ENCODE assay signal across 16 mouse cellular contexts in genomic region chr17:49258496-49258895, GRCm38 (mm10).
DNase-seq lines count a peak whose midpoint lies in the region; ATAC-seq and TF ChIP-seq lines count a peak whose summit lies in the region.
"Had no signal": no experiment of that assay in that cellular context is flagged by ENCODE, and none has a peak within 500 bp of the region (broad histone marks: within the 10 kb centered on the region; RNA-seq: fewer than 3 reads in every experiment).

No protein-coding gene starts in this region.

- no peak overlapping the region for H3K4me3 ChIP-seq in hindbrain, postnatal 0 days (ENCODE audit: low read length)
- no peak overlapping the region for H3K4me3 ChIP-seq in hindbrain, embryonic 11.5 days (ENCODE audit: low read depth, low read length)
- H3K4me3 ChIP-seq in lung, adult 2 months (replicated peaks; ENCODE audit: extremely low read depth, low read depth, low read length): no peak overlapping the region
- H3K4me3 ChIP-seq in ES-E14 (ENCODE audit: insufficient read depth in 1 of 2, low read depth in 1 of 2, low read length in 2 of 2, poor library complexity in 1 of 2, severe bottlenecking in 1 of 2): no peak overlapping the region
- H3K4me3 ChIP-seq in small intestine, adult 2 months (ENCODE audit: low read depth, low read length): no peak overlapping the region
- H3K4me3 ChIP-seq: forebrain, embryonic 12.5 days; kidney, embryonic 15.5 days; midbrain, embryonic 12.5 days; myocyte had no signal

- H3K9me3 ChIP-seq in hindbrain, postnatal 0 days (ENCODE audit: low read length): no peaks in the 10 kb centered on the region
- no peaks in the 10 kb centered on the region for H3K9me3 ChIP-seq in hindbrain, embryonic 11.5 days (ENCODE audit: control insufficient read depth, low read length)
- H3K9me3 ChIP-seq in ES-E14 (ENCODE audit: control insufficient read depth, insufficient read depth, low read depth, low read length): no peaks in the 10 kb centered on the region
- H3K9me3 ChIP-seq: forebrain, embryonic 12.5 days; kidney, embryonic 15.5 days; midbrain, embryonic 12.5 days had no signal

- no peaks in the 10 kb centered on the region for H3K36me3 ChIP-seq in hindbrain, postnatal 0 days (ENCODE audit: insufficient read depth, low read length)
- no peaks in the 10 kb centered on the region for H3K36me3 ChIP-seq in hindbrain, embryonic 11.5 days (ENCODE audit: control insufficient read depth, insufficient read depth, low read length)
- no peaks in the 10 kb centered on the region for H3K36me3 ChIP-seq in ES-E14 (ENCODE audit: control insufficient read depth, insufficient read depth, low read length, poor library complexity, severe bottlenecking)
- no peaks in the 10 kb centered on the region for H3K36me3 ChIP-seq in small intestine, adult 2 months (ENCODE audit: control insufficient read depth, insufficient read depth, low read length)
- H3K36me3 ChIP-seq: forebrain, embryonic 12.5 days; kidney, embryonic 15.5 days; midbrain, embryonic 12.5 days had no signal

- H3K4me2 ChIP-seq in hindbrain, postnatal 0 days (ENCODE audit: low read depth, low read length): no peak overlapping the region
- no peak overlapping the region for H3K4me2 ChIP-seq in hindbrain, embryonic 11.5 days (replicated peaks; ENCODE audit: low read depth, low read length)
- H3K4me2 ChIP-seq: forebrain, embryonic 12.5 days; kidney, embryonic 15.5 days; midbrain, embryonic 12.5 days had no signal

- H3K9ac ChIP-seq in hindbrain, postnatal 0 days (replicated peaks; ENCODE audit: low read length): no peak overlapping the region
- H3K9ac ChIP-seq in hindbrain, embryonic 11.5 days (ENCODE audit: low read depth, low read length): no peak overlapping the region
- no peak overlapping the region for H3K9ac ChIP-seq in ES-E14 (ENCODE audit: insufficient read depth, low read depth, low read length, poor library complexity, severe bottlenecking)
- H3K9ac ChIP-seq: forebrain, embryonic 12.5 days; kidney, embryonic 15.5 days; midbrain, embryonic 12.5 days had no signal

- TF ChIP-seq POLR2A in lung, adult 2 months (IDR thresholded peaks at IDR 0.05; ENCODE audit: borderline replicate concordance, extremely low read depth, low read depth, low read length): no peak
- no peak for TF ChIP-seq POLR2A in small intestine, adult 2 months (IDR thresholded peaks at IDR 0.05; ENCODE audit: low read depth, low read length)

- H3K27ac ChIP-seq in hindbrain, postnatal 0 days: no peak overlapping the region
- no peak overlapping the region for H3K27ac ChIP-seq in hindbrain, embryonic 11.5 days (ENCODE audit: low read depth, low read length)
- H3K27ac ChIP-seq in ES-E14 (ENCODE audit: insufficient read depth, low read depth, low read length, poor library complexity, severe bottlenecking): no peak overlapping the region
- H3K27ac ChIP-seq in small intestine, adult 2 months (ENCODE audit: insufficient read depth, low read depth, low read length): no peak overlapping the region
- H3K27ac ChIP-seq: forebrain, embryonic 12.5 days; kidney, embryonic 15.5 days; midbrain, embryonic 12.5 days had no signal

- H3K27me3 ChIP-seq in hindbrain, postnatal 0 days (ENCODE audit: insufficient read depth, low read length): no peaks in the 10 kb centered on the region
- no peaks in the 10 kb centered on the region for H3K27me3 ChIP-seq in hindbrain, embryonic 11.5 days (ENCODE audit: control insufficient read depth, insufficient read depth, low read length)
- no peaks in the 10 kb centered on the region for H3K27me3 ChIP-seq in small intestine, adult 2 months (ENCODE audit: control insufficient read depth, insufficient read depth, low read length)
- H3K27me3 ChIP-seq: kidney, embryonic 15.5 days had no signal

- TF ChIP-seq CTCF in hindbrain, postnatal 0 days (IDR thresholded peaks at IDR 0.05; ENCODE audit: low read depth): peak; percentile 40
- 0 out of 2 replicates have a peak, but pooled peaks have one; percentile 12 for TF ChIP-seq CTCF in lung, adult 2 months (IDR thresholded peaks at IDR 0.05; ENCODE audit: insufficient read depth, low read length)
- TF ChIP-seq CTCF in small intestine, adult 2 months (IDR thresholded peaks at IDR 0.05; ENCODE audit: extremely low read depth, insufficient read length, insufficient replicate concordance, low read depth, low read length): peak; percentile 12; the same call in 1 of the 2 replicates

- ATAC-seq in hindbrain, postnatal 0 days: no peak
- no peak for ATAC-seq in hindbrain, embryonic 11.5 days (ENCODE audit: low FRiP score)

- H3K4me1 ChIP-seq in hindbrain, postnatal 0 days (ENCODE audit: insufficient read depth, low read length): no peaks in the 10 kb centered on the region
- H3K4me1 ChIP-seq in hindbrain, embryonic 11.5 days (replicated peaks; ENCODE audit: control insufficient read depth, insufficient read depth, low read length): no peaks in the 10 kb centered on the region
- no peaks in the 10 kb centered on the region for H3K4me1 ChIP-seq in lung, adult 2 months (ENCODE audit: control insufficient read depth, insufficient read depth, low read length)
- H3K4me1 ChIP-seq in ES-E14 (ENCODE audit: control insufficient read depth in 2 of 2, insufficient read depth in 2 of 2, low read length in 2 of 2, poor library complexity in 1 of 2): no peaks in the 10 kb centered on the region
- H3K4me1 ChIP-seq in small intestine, adult 2 months (ENCODE audit: control insufficient read depth, insufficient read depth, insufficient read length, low read length): no peaks in the 10 kb centered on the region
- H3K4me1 ChIP-seq: forebrain, embryonic 12.5 days; midbrain, embryonic 12.5 days had no signal

- no peak for DNase-seq in hindbrain, postnatal 0 days (ENCODE audit: low spot score)
- no peak for DNase-seq in hindbrain, embryonic 11.5 days (ENCODE audit: low spot score)
- DNase-seq in lung, adult 2 months: no peak
- DNase-seq in lung, postnatal 25 days (ENCODE audit: low spot score): no peak
- peak; percentile 20 for DNase-seq in ES-E14 (ENCODE audit: low read depth, low spot score)
- no peak for DNase-seq in urinary bladder, postnatal 25 days (ENCODE audit: low spot score)
- DNase-seq: cerebellum, adult 18-20 months; embryo, embryonic 11 days; lung, postnatal 4 days; right cerebral cortex, adult 18-20 months; thymus, postnatal 36 days had no signal

- in situ Hi-C loops in ES-E14 (cut with MboI; ENCODE audit: low sequenced_read_pairs in 2 of 2, unreplicated experiment in 2 of 2): no loop called here

TF ChIP-seq in ES-E14, 5 proteins besides CTCF, POLR2A, EP300 and RAD21:
- TF ChIP-seq ZC3H11A (IDR thresholded peaks at IDR 0.05; ENCODE audit: borderline replicate concordance, low read depth, low read length): peak; percentile 42; the same call in 1 of the 2 replicates
- TF ChIP-seq MAFK (IDR thresholded peaks at IDR 0.05; ENCODE audit: insufficient read depth, low read depth, low read length): no peak
